Mouse (Mus musculus) lung, postnatal 0 days (tissue): ENCODE data around the gene Tmem52b.
A peak's percentile ranks its signal among the peaks of the same experiment; 100 is the strongest.

Experiments
- CTCF ChIP-seq: IDR thresholded peaks from 2 replicates; pipeline ENCODE4 v1.5.1; 2016; ENCODE audit warnings: antibody characterized with exemption, mild to moderate bottlenecking
- EP300 ChIP-seq: IDR thresholded peaks from 2 replicates; pipeline ENCODE4 v1.6.1; 2016; ENCODE audit warnings: antibody characterized with exemption, mild to moderate bottlenecking, control low read depth

- peak; percentile 74 for TF ChIP-seq CTCF
- no peak for TF ChIP-seq EP300
These were observed 35.8 kb upstream of the Tmem52b start for GRCm38 (mm10) chr6:129476404-129477126.
